Mouse (Mus musculus): Measurements from ENCODE around the gene Cirbp.

- TF ChIP-seq CTCF (IDR thresholded peaks at IDR 0.05; ENCODE audit: low read depth) = no peak
- no peak for TF ChIP-seq EP300 (IDR thresholded peaks at IDR 0.05; ENCODE audit: low read depth)
Measured at GRCm38 (mm10) chr10:80177441-80178279, 11.9 kb downstream of the Cirbp start.

Data from heart, postnatal 0 days (tissue).